ENCODE assay signal across 25 mouse cellular contexts in the genomic region with DNA sequence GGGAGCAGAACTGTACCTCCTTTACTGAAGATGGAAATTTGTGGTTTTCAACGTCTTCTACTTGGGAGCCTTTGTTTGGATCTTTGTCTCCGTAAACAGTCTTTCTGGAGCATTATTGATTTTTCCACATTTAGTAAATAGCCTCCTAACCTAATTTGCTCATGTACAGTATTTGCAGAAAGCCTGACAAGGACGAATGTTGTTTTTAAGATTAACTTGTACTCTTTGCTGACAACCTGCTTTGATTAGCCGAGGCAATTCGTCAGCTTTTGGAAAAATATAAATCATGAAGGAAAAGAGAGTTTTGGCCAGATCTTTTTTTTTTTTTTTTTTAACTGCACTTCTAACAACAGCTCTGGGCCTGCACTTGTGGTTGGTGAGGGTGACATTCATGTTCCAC. TPM values are rescaled to one million over a fixed set of nuclear protein-coding genes. Genes with fewer than 3 reads are reported as not detected.
DNase-seq lines count a peak whose midpoint lies in the region; TF ChIP-seq lines count a peak whose summit lies in the region.
"Had no signal": no experiment of that assay in that cellular context is flagged by ENCODE, and none has a peak within 500 bp of the region (broad histone marks: within the 10 kb centered on the region; RNA-seq: fewer than 3 reads in every experiment).

No protein-coding gene starts in this region.

- no peak for TF ChIP-seq POLR2A in CH12.LX (IDR thresholded peaks at IDR 0.05; ENCODE audit: low read depth, low read length)

- TF ChIP-seq CTCF in gastrocnemius, adult 2 months (IDR thresholded peaks at IDR 0.05), result no peak
- TF ChIP-seq CTCF in CH12.LX (conservative IDR thresholded peaks at IDR 0.05 in 1 of 2, IDR thresholded peaks at IDR 0.05 in 1 of 2; ENCODE audit: low read depth in 2 of 2, low read length in 2 of 2), result no peak

- H3K36me3 ChIP-seq in CH12.LX (replicated peaks in 1 of 2; ENCODE audit: control insufficient read depth in 1 of 2, insufficient read depth in 1 of 2, low read length in 1 of 2), result no peaks in the 10 kb centered on the region
- H3K36me3 ChIP-seq: embryonic facial prominence, embryonic 10.5 days; embryonic facial prominence, embryonic 12.5 days; forebrain, embryonic 15.5 days had no signal

- in situ Hi-C loops in CH12.LX (cut with MboI; ENCODE audit: low pct_ligation_motif_present, low pct_unique_long_range_greater_than_20kb, low sequenced_read_pairs), result no loop called here

- no peaks in the 10 kb centered on the region for H3K9me3 ChIP-seq in CH12.LX (replicated peaks; ENCODE audit: low read length)
- H3K9me3 ChIP-seq: embryonic facial prominence, embryonic 10.5 days; embryonic facial prominence, embryonic 12.5 days; forebrain, embryonic 13.5 days; forebrain, embryonic 15.5 days had no signal

- no peak for TF ChIP-seq EP300 in CH12.LX (IDR thresholded peaks at IDR 0.05; ENCODE audit: low read length)

- no peak overlapping the region for H3K9ac ChIP-seq in CH12.LX (ENCODE audit: insufficient read depth, low read depth)
- H3K9ac ChIP-seq: embryonic facial prominence, embryonic 12.5 days; forebrain, embryonic 13.5 days; forebrain, embryonic 15.5 days; forebrain, postnatal 0 days had no signal

- H3K4me1 ChIP-seq in CH12.LX (ENCODE audit: control insufficient read depth in 1 of 2, insufficient read depth in 2 of 2), result peaks cover 0 to 35% of the 10 kb centered on the region in 2 experiments; a peak in 2 of 4 replicates
- H3K4me1 ChIP-seq: embryonic facial prominence, embryonic 10.5 days; embryonic facial prominence, embryonic 12.5 days; forebrain, embryonic 13.5 days; forebrain, embryonic 15.5 days had no signal

- no peak for TF ChIP-seq RAD21 in CH12.LX (IDR thresholded peaks at IDR 0.05; ENCODE audit: low read depth, low read length)

- no peaks in the 10 kb centered on the region for H3K27me3 ChIP-seq in CH12.LX (replicated peaks)
- H3K27me3 ChIP-seq: embryonic facial prominence, embryonic 12.5 days; forebrain, embryonic 13.5 days; forebrain, embryonic 15.5 days; Patski had no signal

- H3K4me3 ChIP-seq in gastrocnemius, adult 2 months, result no peak overlapping the region
- no peak overlapping the region for H3K4me3 ChIP-seq in CH12.LX (replicated peaks in 1 of 3; ENCODE audit: low read depth in 2 of 3, low read length in 2 of 3, poor library complexity in 1 of 3)
- H3K4me3 ChIP-seq: embryonic facial prominence, embryonic 10.5 days; embryonic facial prominence, embryonic 12.5 days; forebrain, embryonic 13.5 days; forebrain, embryonic 15.5 days had no signal

- no peak overlapping the region for H3K4me2 ChIP-seq in CH12.LX (ENCODE audit: insufficient read depth, low read depth, poor library complexity, severe bottlenecking)
- H3K4me2 ChIP-seq: embryonic facial prominence, embryonic 12.5 days; forebrain, embryonic 13.5 days; forebrain, embryonic 15.5 days had no signal

- intact Hi-C loops in gastrocnemius, adult 2 months (cut with DNase I), result loop anchor here (5.0 kb wide), 1 partner anchor 52 kb away; no protein-coding TSS in a partner anchor
- intact Hi-C loops in gastrocnemius, postnatal 36 days (cut with DNase I), result no loop called here

- peak overlapping the region; percentile 74 for H3K27ac ChIP-seq in gastrocnemius, adult 2 months
- H3K27ac ChIP-seq in CH12.LX (ENCODE audit: insufficient read depth, low read depth), result no peak overlapping the region
- H3K27ac ChIP-seq: embryonic facial prominence, embryonic 10.5 days; embryonic facial prominence, embryonic 12.5 days; forebrain, embryonic 13.5 days; forebrain, embryonic 15.5 days had no signal

- H3K79me2 ChIP-seq in CH12.LX (replicated peaks; ENCODE audit: control insufficient read depth, extremely low read depth, insufficient read depth, poor library complexity, severe bottlenecking), result no peaks in the 10 kb centered on the region

- DNase-seq in gastrocnemius, adult 2 months, result no peak
- no peak for DNase-seq in gastrocnemius, postnatal 36 days
- DNase-seq in CH12.LX (ENCODE audit: extremely low read depth), result no peak
- peak; percentile 51 for DNase-seq in adipocyte (ENCODE audit: low spot score)
- DNase-seq in thymus, postnatal 36 days, result no peak
- no peak for DNase-seq in layer of hippocampus, postnatal 36 days
- DNase-seq: adrenal gland, adult 2 months; adrenal gland, postnatal 10 days; adrenal gland, postnatal 25 days; B cell, adult 2 months; cerebellum, adult 11 months; cerebellum, adult 18-20 months; cerebellum, adult 8-10 months; cerebellum, adult 9-11 months; cerebellum, postnatal 14 days; cerebellum, postnatal 36 days; forebrain, postnatal 0 days had no signal

- dilution Hi-C loops in CH12.LX (cut with MboI; ENCODE audit: extremely low pct_ligation_motif_present, extremely low pct_unique_long_range_greater_than_20kb, low sequenced_read_pairs), result no loop called here

TF ChIP-seq in CH12.LX, 34 proteins besides CTCF, POLR2A, EP300 and RAD21:
- TF ChIP-seq MAX (IDR thresholded peaks at IDR 0.05; ENCODE audit: low read length) (no peak), ZNF384 (IDR thresholded peaks at IDR 0.05; ENCODE audit: low read depth, low read length) (peak; percentile 47; the same call in 1 of the 2 replicates), PAX5 (IDR thresholded peaks at IDR 0.05; ENCODE audit: low read length) (no peak)

RNA-seq across cellular contexts. Expression of gene Cd93, which starts 7.3 kb away (rescaled TPM):
- total RNA-seq in gastrocnemius, adult 2 months (2021), result 10 to 100 TPM; 12.6 to 16.5 TPM
- total RNA-seq in gastrocnemius, postnatal 36 days (2021), result 10 to 100 TPM; 16.7 to 20.5 TPM
- 0.04 and 0.08 TPM in 2 replicates for total RNA-seq in CH12.LX (2012; rRNA removed)
- 0.08 TPM in 2 replicates for total RNA-seq in CH12.LX (2014; rRNA removed)
- 0.07 TPM in 1 of 2 replicates, not detected in the other for polyA plus RNA-seq in CH12.LX (2012; ENCODE audit: insufficient read length, low read depth)
- 1 to 10 TPM; 5.0 to 6.2 TPM for total RNA-seq in layer of hippocampus, postnatal 36 days (2021)
- total RNA-seq: MEL had no signal

RNA-seq across cellular contexts. Expression of gene Thbd, which starts 42.6 kb away (rescaled TPM):
- total RNA-seq in gastrocnemius, adult 2 months (2021), result 10 to 100 TPM; 13.0 to 24.0 TPM
- total RNA-seq in gastrocnemius, postnatal 36 days (2021), result 10 to 100 TPM; 12.6 to 17.4 TPM
- not detected in 2 replicates for total RNA-seq in CH12.LX (2012; rRNA removed)
- total RNA-seq in CH12.LX (2014; rRNA removed), result not detected in 2 replicates
- not detected in 2 replicates for polyA plus RNA-seq in CH12.LX (2012; ENCODE audit: insufficient read length, low read depth)
- total RNA-seq in layer of hippocampus, postnatal 36 days (2021), result 1 to 10 TPM; 5.5 to 7.6 TPM
- total RNA-seq: MEL had no signal
- polyA plus RNA-seq: Patski had no signal

RNA-seq across cellular contexts. Expression of gene Sstr4, which starts 55.5 kb away (rescaled TPM):
- under 1 TPM; 0.28 to 0.47 TPM for total RNA-seq in gastrocnemius, adult 2 months (2021)
- under 1 TPM in 1 of 2 experiments, not detected in 1; 0.52 TPM for total RNA-seq in gastrocnemius, postnatal 36 days (2021)
- total RNA-seq in CH12.LX (2012; rRNA removed) (not detected in 2 replicates), CH12.LX (2014; rRNA removed) (not detected in 2 replicates)
- not detected in 2 replicates for polyA plus RNA-seq in CH12.LX (2012; ENCODE audit: insufficient read length, low read depth)
- 10 to 100 TPM; 76.1 to 81.3 TPM for total RNA-seq in layer of hippocampus, postnatal 36 days (2021)
- total RNA-seq: adrenal gland, postnatal 25 days; MEL had no signal
- polyA plus RNA-seq: activated CD4-positive, CD25-positive, alpha-beta regulatory T cell, adult 4 months; CD4-positive, CD25-positive, alpha-beta regulatory T cell, adult 4 months; Patski had no signal

Comparison
In these comparisons a context has a peak if more than half of its experiments do, and no peak if none do; other contexts are left out.
1. RNA of gene Cd93, which starts 7.3 kb away (total RNA-seq): 16.7 to 20.5 TPM in gastrocnemius, postnatal 36 days, 12.6 to 16.5 TPM in gastrocnemius, adult 2 months and 5.0 to 6.2 TPM in layer of hippocampus, postnatal 36 days; 0.04 to 0.08 TPM in CH12.LX; every median in the first group is over 4 times any median in the second.
2. RNA of gene Thbd, which starts 42.6 kb away (total RNA-seq): 13.0 to 24.0 TPM in gastrocnemius, adult 2 months, 12.6 to 17.4 TPM in gastrocnemius, postnatal 36 days and 5.5 to 7.6 TPM in layer of hippocampus, postnatal 36 days; not detected in CH12.LX; every median in the first group is over 4 times any median in the second.
3. RNA of gene Sstr4, which starts 55.5 kb away (total RNA-seq): 76.1 to 81.3 TPM in layer of hippocampus, postnatal 36 days; 0.52 TPM in gastrocnemius, postnatal 36 days, 0.28 to 0.47 TPM in gastrocnemius, adult 2 months and not detected in CH12.LX; every median in the first group is over 10 times any median in the second.